Comparison of ENCODE assay signal across 17 mouse cellular contexts in the genomic region with DNA sequence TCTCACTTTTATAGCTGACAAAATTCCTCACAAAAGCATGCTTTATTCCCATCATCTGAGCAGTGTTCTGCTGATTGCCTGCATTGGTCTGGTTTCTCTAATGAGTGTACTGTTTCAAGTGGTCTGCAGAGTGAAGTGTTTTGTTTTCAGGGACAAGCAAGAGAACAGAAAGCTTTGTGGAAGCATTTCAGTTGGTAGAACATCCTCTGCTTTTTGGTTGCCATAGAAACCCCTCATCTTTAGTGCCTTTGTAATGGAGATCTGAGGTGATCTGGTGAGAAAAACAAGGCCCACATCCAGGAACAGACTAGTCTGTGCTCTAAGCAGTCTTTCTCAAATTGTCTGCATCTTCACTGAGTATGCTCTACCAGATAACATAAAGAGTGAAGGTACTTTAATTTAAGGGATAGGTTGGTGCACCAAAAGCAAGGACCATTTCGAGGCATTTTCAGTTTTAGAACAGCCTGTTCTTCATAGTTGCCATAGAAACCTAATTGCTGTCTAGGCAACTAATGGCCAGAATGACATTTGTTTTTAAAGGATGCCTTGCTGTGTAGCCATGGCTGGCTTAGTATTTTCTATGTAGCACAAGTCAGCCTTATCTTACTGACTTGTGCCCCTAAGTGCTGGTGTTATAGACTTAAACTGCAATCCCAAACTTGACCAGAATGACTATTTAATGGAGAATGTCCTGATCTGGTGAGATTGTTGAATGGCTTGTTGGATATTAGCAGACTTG. TPM values are rescaled to one million over a fixed set of nuclear protein-coding genes. Genes with fewer than 3 reads are reported as not detected.
DNase-seq lines count a peak whose midpoint lies in the region; ATAC-seq lines count a peak whose summit lies in the region.
"Had no signal": no experiment of that assay in that cellular context is flagged by ENCODE, and none has a peak within 500 bp of the region (broad histone marks: within the 10 kb centered on the region; RNA-seq: fewer than 3 reads in every experiment).

No protein-coding gene starts in this region.

- H3K9ac ChIP-seq in forebrain, embryonic 15.5 days (replicated peaks) = no peak overlapping the region
- H3K9ac ChIP-seq in midbrain, embryonic 15.5 days = no peak overlapping the region
- H3K9ac ChIP-seq: embryonic facial prominence, embryonic 15.5 days had no signal

- no peaks in the 10 kb centered on the region for H3K9me3 ChIP-seq in forebrain, embryonic 15.5 days
- no peaks in the 10 kb centered on the region for H3K9me3 ChIP-seq in midbrain, embryonic 15.5 days
- H3K9me3 ChIP-seq: embryonic facial prominence, embryonic 15.5 days had no signal

- H3K4me2 ChIP-seq in forebrain, embryonic 15.5 days (replicated peaks) = no peak overlapping the region
- H3K4me2 ChIP-seq in midbrain, embryonic 15.5 days = no peak overlapping the region
- H3K4me2 ChIP-seq: embryonic facial prominence, embryonic 15.5 days had no signal

- no peaks in the 10 kb centered on the region for H3K4me1 ChIP-seq in forebrain, embryonic 15.5 days
- peaks cover 8% of the 10 kb centered on the region; the same call in 1 of the 2 replicates for H3K4me1 ChIP-seq in midbrain, embryonic 15.5 days
- H3K4me1 ChIP-seq: embryonic facial prominence, embryonic 15.5 days had no signal

- no peak overlapping the region for H3K4me3 ChIP-seq in forebrain, embryonic 15.5 days
- H3K4me3 ChIP-seq in midbrain, embryonic 15.5 days = no peak overlapping the region
- H3K4me3 ChIP-seq: embryonic facial prominence, embryonic 15.5 days; left cerebral cortex, adult 2 months had no signal

- H3K27me3 ChIP-seq in forebrain, embryonic 15.5 days = no peaks in the 10 kb centered on the region
- no peaks in the 10 kb centered on the region for H3K27me3 ChIP-seq in midbrain, embryonic 15.5 days (replicated peaks)
- H3K27me3 ChIP-seq: embryonic facial prominence, embryonic 15.5 days had no signal

- peak overlapping the region; percentile 67 for H3K27ac ChIP-seq in forebrain, embryonic 15.5 days (replicated peaks)
- peak overlapping the region; percentile 58 for H3K27ac ChIP-seq in midbrain, embryonic 15.5 days
- H3K27ac ChIP-seq: embryonic facial prominence, embryonic 15.5 days; left cerebral cortex, adult 2 months had no signal

- ATAC-seq in frontal cortex, adult (ENCODE audit: low TSS enrichment) = peak; percentile 34; the same call in 1 of the 2 replicates
- ATAC-seq in forebrain, embryonic 15.5 days (replicated peaks) = peak; percentile 73; the same call in 1 of the 2 replicates
- peak; percentile 76 for ATAC-seq in midbrain, embryonic 15.5 days (replicated peaks)
- ATAC-seq: intestine, embryonic 16.5 days had no signal

- DNase-seq in frontal cortex, postnatal 10 days (ENCODE audit: low spot score in 2 of 2) = no peak
- DNase-seq in brain, adult 2 months (ENCODE audit: low read depth, low spot score) = peak; percentile 61
- DNase-seq in thymus, postnatal 14 days = no peak
- no peak for DNase-seq in urinary bladder, postnatal 25 days (ENCODE audit: low spot score)
- no peak for DNase-seq in left cerebral cortex, adult 9 months (ENCODE audit: low spot score in 2 of 2)
- DNase-seq: adrenal gland, postnatal 10 days; cerebellum, postnatal 25 days; heart, adult 18-20 months; kidney, postnatal 25 days; lung, adult 18-20 months; lung, postnatal 4 days had no signal

- no peaks in the 10 kb centered on the region for H3K36me3 ChIP-seq in forebrain, embryonic 15.5 days
- H3K36me3 ChIP-seq in midbrain, embryonic 15.5 days (replicated peaks) = no peaks in the 10 kb centered on the region
- H3K36me3 ChIP-seq: embryonic facial prominence, embryonic 15.5 days had no signal

- WGBS in forebrain, embryonic 15.5 days = 45% methylated on average over 1 of the region's 1 CpGs
- 40% methylated on average over 1 of the region's 1 CpGs for WGBS in midbrain, embryonic 15.5 days

RNA-seq across cellular contexts. Expression of a gene that starts 44.8 kb away (rescaled TPM):
- 157 and 182 TPM in 2 replicates for polyA plus RNA-seq in forebrain, embryonic 15.5 days (2015; fragmentation: Nextera tagmentation; extraction: Ambion mirVana)
- 299 and 305 TPM in 2 replicates for polyA plus RNA-seq in midbrain, embryonic 15.5 days (2015; fragmentation: Nextera tagmentation; extraction: Ambion mirVana)
